Mouse (Mus musculus): ENCODE data around the gene Olfr525. TPM values are rescaled to one million over a fixed set of nuclear protein-coding genes. Genes with fewer than 3 reads are reported as not detected.

Olfr525 gene
- total RNA-seq (2021) = not detected

DNA sequence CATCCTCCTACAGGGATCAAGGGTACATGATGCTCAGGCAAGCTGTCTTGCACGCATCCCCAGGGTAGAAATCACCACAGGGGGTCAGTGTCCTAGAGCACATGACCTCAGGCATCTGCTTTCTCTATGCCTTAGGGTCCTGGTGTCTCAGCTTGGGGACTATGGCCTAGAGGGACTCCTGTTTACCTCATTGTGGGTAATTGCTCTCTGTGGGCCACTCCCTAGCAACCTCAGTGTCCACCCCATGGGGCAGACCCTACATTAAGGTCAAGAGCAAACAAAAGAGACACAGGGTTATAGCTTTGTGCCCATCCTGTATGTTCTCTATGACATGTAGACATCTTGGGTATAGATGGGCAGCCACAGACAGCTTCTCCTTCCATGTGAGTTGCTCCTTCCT is at the start of gene Olfr525:
TSS of gene Olfr525 (plus strand) at position 301 of the 400 bp plus-strand sequence.
- DNase-seq (ENCODE audit: extremely low spot score in 1 of 2, low spot score in 2 of 2) = no peak
- intact Hi-C loops (cut with DNase I) = no loop called here

DNA sequence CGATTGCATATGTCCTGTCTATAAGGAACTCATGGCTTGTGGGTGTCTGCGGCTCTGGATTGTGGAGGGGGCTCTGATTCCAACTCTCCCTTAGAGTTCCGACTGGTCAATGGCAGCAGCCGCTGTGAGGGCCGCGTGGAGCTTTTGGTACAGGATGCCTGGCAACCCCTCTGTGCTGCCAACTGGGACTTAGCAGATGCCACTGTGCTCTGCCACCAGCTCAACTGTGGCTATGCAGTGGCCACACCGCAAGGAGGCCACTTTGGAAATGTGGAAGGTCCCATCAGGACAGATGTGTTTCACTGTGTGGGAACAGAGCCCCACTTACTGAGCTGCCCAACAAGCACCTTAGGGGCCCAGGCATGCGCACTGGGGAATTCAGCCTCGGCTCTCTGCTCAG is 24.9 kb upstream of the Olfr525 start:
- intact Hi-C loops (cut with DNase I) = no loop called here
- no peak for DNase-seq (ENCODE audit: extremely low spot score in 1 of 2, low spot score in 2 of 2)

DNA sequence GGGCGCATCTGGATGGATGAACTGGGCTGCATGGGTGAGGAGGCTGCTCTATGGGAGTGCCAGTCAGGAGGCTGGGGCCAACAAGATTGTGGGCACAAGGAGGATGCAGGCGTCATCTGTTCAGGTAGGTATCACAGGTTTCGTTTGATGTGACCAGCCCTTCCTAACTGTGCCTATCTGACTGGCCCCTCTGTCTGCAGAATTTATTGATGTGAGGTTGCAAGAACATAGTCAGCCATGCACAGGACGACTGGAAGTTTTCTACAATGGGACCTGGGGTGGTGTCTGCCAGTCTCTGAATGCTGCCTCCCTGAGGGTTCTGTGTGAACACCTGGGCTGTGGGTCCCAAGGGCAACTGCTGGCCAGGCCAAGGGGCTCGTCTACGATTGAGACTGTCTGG is 23.8 kb upstream of the Olfr525 start:
- intact Hi-C loops (cut with DNase I) = no loop called here
- no peak for DNase-seq (ENCODE audit: extremely low spot score in 1 of 2, low spot score in 2 of 2)

DNA sequence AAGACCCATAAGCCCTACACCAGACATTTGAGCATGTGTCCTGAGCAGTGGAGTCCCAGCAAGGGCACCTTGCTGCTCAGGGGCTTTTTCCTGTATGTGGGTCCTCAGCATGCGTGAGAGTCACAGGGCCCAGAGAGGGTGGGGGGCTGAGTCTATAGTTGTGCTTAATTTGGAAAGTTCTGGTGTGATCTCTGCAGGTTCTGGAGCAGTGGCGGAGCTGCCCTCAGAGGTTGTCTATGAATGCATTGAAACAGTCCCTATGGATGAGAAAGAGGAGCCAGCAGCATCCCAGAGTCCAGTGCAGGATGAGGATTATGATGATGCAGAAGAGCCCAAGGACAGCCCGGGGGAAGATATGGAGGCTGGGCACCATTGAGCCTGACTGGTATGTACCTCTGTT is 21.2 kb upstream of the Olfr525 start:
- intact Hi-C loops (cut with DNase I) = no loop called here
- DNase-seq (ENCODE audit: extremely low spot score in 1 of 2, low spot score in 2 of 2) = no peak

DNA sequence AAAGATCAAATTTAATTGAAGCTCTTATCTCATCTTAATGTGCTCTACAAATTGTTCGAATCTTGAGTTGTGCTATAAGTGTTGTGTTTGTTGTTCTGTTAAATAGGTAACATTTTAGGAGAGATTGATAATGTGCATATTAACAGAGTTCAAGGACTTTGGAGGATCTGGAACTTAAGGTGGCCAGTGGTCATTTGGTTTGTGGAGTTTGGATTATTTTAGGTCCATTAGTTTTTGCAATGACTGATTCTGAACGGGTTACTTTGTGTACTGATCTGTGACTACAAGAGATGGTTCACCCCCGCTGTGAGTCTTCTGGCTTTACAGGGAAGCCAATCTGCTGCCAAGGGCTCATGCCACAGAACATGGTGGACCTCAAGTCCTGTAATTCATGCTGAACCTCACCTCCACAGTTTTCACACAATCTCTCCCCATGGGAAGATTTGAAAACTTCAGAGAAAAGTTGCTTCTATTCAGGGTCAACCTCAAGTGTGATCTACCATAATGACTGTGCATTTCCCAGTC is 735 bp upstream of the Olfr525 start:
- DNase-seq (ENCODE audit: extremely low spot score in 1 of 2, low spot score in 2 of 2) = no peak
- intact Hi-C loops (cut with DNase I) = no loop called here

DNA sequence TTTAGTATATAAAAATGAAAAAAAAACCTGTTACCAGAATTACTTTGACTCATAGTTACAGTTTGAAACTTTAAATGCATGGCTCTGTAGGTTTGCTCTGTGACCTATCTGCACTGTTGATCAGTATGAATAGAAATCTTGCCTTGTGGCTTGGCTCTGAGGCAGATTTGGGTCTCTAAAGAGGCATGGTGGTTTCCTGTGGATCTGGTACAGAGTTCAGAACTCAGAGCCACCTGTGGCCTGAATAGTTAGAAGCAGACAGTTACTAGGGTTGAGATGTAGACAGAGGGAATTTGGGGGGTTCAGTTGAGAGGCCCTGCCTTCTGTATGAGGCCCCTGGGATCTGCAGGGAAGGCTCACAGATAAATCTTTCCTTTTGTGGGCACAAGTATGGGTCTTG is 477 bp downstream of the Olfr525 start:
- intact Hi-C loops (cut with DNase I) = no loop called here
- no peak for DNase-seq (ENCODE audit: extremely low spot score in 1 of 2, low spot score in 2 of 2)

DNA sequence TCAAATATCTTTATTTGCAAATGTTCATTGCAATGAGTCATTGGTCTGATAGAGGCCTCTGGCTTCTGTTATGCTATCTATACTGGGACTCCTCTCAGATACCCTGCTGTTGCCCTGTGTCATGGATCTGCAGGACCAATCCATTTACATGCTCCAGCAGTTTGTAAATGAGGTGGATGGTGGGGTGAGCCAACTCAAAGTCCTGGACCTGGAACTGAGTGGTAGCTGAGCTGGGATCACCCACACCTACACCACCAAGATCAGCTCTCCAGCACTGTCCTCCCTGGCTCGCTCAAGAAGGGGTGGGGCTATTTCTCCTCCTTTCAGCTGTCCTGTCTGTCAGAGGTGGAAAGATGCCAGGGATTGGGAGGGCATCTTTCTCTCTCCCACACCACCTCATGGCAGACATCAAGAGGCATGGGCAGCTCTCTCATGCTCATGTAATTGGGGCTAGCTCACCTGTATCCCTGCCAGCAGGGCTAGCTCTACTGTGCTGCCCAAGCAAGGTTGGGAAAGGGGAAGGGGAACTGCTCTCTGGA is 9.2 kb downstream of the Olfr525 start:
- intact Hi-C loops (cut with DNase I) = no loop called here
- no peak for DNase-seq (ENCODE audit: extremely low spot score in 1 of 2, low spot score in 2 of 2)

DNA sequence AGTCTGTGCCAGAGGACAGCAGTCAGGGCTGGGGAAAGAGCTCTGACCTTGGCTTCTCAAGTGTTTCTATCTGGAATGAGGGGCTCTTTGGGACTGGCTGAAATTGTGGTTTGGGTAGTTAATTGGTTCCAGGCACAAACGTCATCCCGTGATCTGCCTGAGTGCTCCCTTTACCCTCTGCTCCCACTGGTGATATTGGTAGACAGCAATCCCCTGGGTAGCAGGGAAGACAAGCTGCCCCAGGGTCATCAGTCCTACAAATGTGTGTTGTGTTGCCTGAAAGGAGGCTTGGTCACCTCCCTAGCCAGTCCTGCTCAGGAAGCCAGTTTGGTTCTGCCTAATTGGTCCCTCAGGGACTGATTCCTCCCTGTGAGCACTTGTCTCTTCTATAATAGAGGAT is 13.1 kb downstream of the Olfr525 start, which contains the start of gene Olfr527:
TSS of gene Olfr527 (plus strand) at position 301 of the 400 bp plus-strand sequence.
- no peak for DNase-seq (ENCODE audit: extremely low spot score in 1 of 2, low spot score in 2 of 2)
- intact Hi-C loops (cut with DNase I) = no loop called here

DNA sequence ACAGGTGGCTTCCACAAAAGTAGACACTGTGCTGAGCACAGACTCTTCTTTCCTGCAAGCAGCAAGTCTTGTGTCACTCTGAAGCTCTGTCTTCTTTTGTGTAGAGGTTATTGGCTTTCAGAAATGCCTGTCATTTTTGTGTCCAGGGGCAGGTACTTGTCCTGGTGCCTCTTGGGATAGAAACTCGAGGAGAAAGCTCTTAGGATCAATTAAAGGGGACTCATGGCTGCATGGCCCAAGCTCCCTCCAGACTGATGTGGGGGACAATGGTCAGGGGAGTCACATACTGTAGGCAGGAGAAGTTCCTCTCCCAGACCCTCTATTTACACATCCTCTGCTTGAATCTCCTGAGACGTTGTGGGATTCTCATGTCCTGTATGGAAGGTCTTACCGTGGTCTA is 40.9 kb downstream of the Olfr525 start, which contains the start of gene Olfr60:
TSS of gene Olfr60 (minus strand) at position 101 of the 400 bp plus-strand sequence.
- intact Hi-C loops (cut with DNase I) = no loop called here
- DNase-seq (ENCODE audit: extremely low spot score in 1 of 2, low spot score in 2 of 2) = no peak

DNA sequence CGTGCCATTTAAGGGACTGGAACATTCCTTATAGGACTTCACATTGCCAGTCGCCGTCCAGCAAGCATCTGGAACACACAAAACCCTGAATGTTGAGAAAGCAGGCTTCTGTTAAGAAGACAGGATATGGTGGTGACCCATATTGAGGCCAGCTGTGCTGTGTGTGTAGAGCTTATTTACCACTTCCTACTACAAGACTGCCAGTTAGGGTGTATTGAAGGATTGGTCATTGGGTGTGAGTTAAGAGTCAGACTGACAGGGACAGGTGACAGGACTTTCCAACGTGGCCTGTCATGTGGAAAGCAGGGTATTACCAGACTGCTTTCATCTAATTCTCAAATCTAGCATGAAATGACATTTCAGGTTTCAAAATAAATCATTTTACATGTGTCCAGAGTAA is 53.6 kb downstream of the Olfr525 start:
- no peak for DNase-seq (ENCODE audit: extremely low spot score in 1 of 2, low spot score in 2 of 2)
- intact Hi-C loops (cut with DNase I) = no loop called here

DNA sequence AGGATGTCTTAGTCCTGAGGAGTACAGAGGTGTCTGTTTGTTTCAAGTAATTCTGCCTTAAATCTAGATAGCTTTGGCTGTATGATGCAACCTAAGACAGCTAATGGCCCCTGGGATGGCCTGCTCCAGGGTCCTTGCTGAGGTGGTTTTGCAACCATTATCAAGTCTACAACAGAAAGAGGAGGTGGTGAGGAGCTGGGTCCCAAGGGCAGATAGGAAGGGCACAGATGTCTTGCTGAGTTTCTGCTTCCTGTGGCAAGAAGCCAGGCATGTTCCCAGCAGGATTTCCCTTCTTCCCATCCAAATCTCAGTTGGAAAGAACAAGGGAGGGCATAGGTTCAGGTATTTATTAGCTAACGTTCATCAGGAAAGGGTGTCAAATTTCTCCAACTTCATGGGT is 55.6 kb downstream of the Olfr525 start, which contains the start of gene Olfr530:
TSS of gene Olfr530 (minus strand) at position 101 of the 400 bp plus-strand sequence.
- intact Hi-C loops (cut with DNase I) = no loop called here
- DNase-seq (ENCODE audit: extremely low spot score in 1 of 2, low spot score in 2 of 2) = no peak

DNA sequence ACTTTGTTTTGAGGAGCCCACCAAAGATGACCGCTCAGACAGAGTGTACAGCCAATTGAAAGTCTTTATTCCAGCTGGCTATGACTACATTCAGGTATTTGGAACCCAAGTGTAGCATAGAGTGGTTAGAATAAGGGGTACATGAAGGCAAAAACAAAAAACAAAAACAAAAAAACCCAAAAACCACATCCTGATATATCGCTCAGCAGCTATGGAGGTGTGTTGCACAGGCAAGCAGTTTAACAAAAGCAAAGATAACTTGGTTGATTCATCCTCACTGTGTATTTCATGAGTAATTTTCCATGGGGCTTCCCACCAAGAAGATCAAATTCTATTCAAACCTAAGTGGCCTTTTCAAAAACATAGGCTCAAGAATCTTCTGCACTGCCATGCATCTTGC is 56.3 kb downstream of the Olfr525 start:
- intact Hi-C loops (cut with DNase I) = no loop called here
- no peak for DNase-seq (ENCODE audit: extremely low spot score in 1 of 2, low spot score in 2 of 2)

Other genes with a start within 250 kb of the Olfr525 start
- 100 to 1,000 TPM; 222 to 234 TPM for gene Caly, start 238.3 kb upstream of the Olfr525 start, total RNA-seq (2021)
- not detected for gene Prap1, start 227.5 kb upstream of the Olfr525 start, total RNA-seq (2021)
- gene Fuom, start 218.4 kb upstream of the Olfr525 start, total RNA-seq (2021) = 10 to 100 TPM; 22.6 to 30.0 TPM
- gene Paox, start 205.1 kb upstream of the Olfr525 start, total RNA-seq (2021) = 1 to 10 TPM; 6.5 to 9.4 TPM
- 10 to 100 TPM; 57.3 to 57.5 TPM for gene Echs1, start 204.4 kb upstream of the Olfr525 start, total RNA-seq (2021)
- gene Mtg1, start 183.3 kb upstream of the Olfr525 start, total RNA-seq (2021) = 10 to 100 TPM; 21.3 to 29.2 TPM
- gene Sprn, start 166.0 kb upstream of the Olfr525 start, total RNA-seq (2021) = 100 to 1,000 TPM; 172 to 178 TPM
- not detected for gene Olfr522, start 156.1 kb upstream of the Olfr525 start, total RNA-seq (2021)
- gene Olfr523, start 147.6 kb upstream of the Olfr525 start, total RNA-seq (2021) = not detected
- not detected for gene Olfr524, start 114.9 kb upstream of the Olfr525 start, total RNA-seq (2021)
- under 1 TPM; 0.26 to 0.36 TPM for gene Cd163l1, start 102.6 kb upstream of the Olfr525 start, total RNA-seq (2021)
- under 1 TPM in 1 of 2 experiments, not detected in 1; 0.06 TPM for gene 5830411N06Rik, start 73.6 kb upstream of the Olfr525 start, total RNA-seq (2021)
- not detected for gene Olfr527, start 13.2 kb downstream of the Olfr525 start, total RNA-seq (2021)
- not detected for gene Olfr60, start 40.8 kb downstream of the Olfr525 start, total RNA-seq (2021)
- not detected for gene Olfr530, start 55.5 kb downstream of the Olfr525 start, total RNA-seq (2021)
- gene Olfr531, start 82.1 kb downstream of the Olfr525 start, total RNA-seq (2021) = not detected
- gene Olfr532, start 100.8 kb downstream of the Olfr525 start, total RNA-seq (2021) = not detected
- not detected for gene Olfr533, start 142.5 kb downstream of the Olfr525 start, total RNA-seq (2021)
- not detected for gene Olfr535, start 163.4 kb downstream of the Olfr525 start, total RNA-seq (2021)
- not detected for gene Olfr536, start 186.5 kb downstream of the Olfr525 start, total RNA-seq (2021)
- not detected for gene Olfr538, start 247.0 kb downstream of the Olfr525 start, total RNA-seq (2021)

Data from left cerebral cortex, postnatal 10 days (tissue).